Mouse (Mus musculus) heart, adult 2 months (tissue): ENCODE measurements around the gene Slc39a10.

ENCODE experiments used
- CTCF ChIP-seq: fragments of 200-600 bp; IDR thresholded peaks from 2 replicates; pipeline ENCODE4 v1.8.1; 2022; ENCODE audit warnings: antibody characterized with exemption, mild to moderate bottlenecking, moderate library complexity
- POLR2A ChIP-seq: fragments of 200-500 bp; IDR thresholded peaks from 2 replicates; pipeline ENCODE4 v1.6.1; 2011; ENCODE audit warnings: mild to moderate bottlenecking, low read depth, low read length, control low read depth; ENCODE audit not compliant: insufficient read depth

GRCm38 (mm10) chr1:46869788-46870187, 22.9 kb downstream of the Slc39a10 start:
- TF ChIP-seq CTCF (no peak), POLR2A (no peak)
